Mouse (Mus musculus) cortical plate, adult 2 months (tissue): ENCODE data around the gene Coro2b.

Experiments
- CTCF ChIP-seq: fragments of 200-500 bp; IDR thresholded peaks from 2 replicates; pipeline ENCODE4 v1.5.1; 2011; ENCODE audit warnings: mild to moderate bottlenecking, control low read depth, low read length; ENCODE audit not compliant: insufficient read depth; ENCODE audit errors: extremely low read depth
- POLR2A ChIP-seq: fragments of 200-500 bp; IDR thresholded peaks from 2 replicates; pipeline ENCODE4 v1.6.1; 2011; ENCODE audit warnings: mild to moderate bottlenecking, low read length, control low read depth; ENCODE audit not compliant: insufficient read depth; ENCODE audit errors: extremely low read depth

DNA sequence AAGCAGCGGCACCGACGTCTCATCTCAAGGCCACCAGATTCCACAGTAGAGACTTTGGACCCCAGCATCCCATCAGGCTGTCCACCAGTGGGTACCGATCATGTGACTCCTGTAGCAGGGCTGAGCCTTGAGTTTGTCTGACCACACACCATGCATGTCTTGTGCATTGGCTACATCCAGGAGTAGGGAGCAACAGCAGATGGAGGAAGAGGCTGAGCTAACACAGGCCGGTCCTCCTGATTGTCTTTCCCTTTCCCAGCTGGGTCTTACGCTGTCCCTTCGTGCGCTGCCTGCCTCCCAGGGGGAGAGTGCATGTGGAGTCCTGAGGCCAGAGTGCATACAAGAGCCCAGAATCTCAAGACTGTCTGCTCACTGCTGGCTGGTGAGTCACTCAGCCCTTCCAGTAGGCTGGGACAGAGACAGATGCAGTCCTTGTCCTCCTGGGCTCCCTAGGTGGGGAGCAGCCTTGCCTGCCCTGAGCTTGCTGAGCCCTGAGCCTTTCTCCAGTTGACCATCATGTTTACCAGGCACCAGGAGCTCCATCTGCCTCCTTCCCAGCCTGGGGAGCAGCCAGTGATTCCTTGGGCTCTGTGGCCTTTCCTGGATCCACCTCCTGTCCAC is 84.4 kb downstream of the Coro2b start:
- no peak for TF ChIP-seq POLR2A
- TF ChIP-seq CTCF, result no peak
